Mouse (Mus musculus) Muller cell, postnatal 12 days (primary cell): ENCODE data around the gene Slc36a4.
A peak's percentile ranks its signal among the peaks of the same experiment; 100 is the strongest.

Experiments
- DNase-seq: peaks from one replicate; pipeline ENCODE4 v3.0.0-alpha.2; 2015; ENCODE audit errors: inconsistent ontology term

The Slc36a4 gene

DNA sequence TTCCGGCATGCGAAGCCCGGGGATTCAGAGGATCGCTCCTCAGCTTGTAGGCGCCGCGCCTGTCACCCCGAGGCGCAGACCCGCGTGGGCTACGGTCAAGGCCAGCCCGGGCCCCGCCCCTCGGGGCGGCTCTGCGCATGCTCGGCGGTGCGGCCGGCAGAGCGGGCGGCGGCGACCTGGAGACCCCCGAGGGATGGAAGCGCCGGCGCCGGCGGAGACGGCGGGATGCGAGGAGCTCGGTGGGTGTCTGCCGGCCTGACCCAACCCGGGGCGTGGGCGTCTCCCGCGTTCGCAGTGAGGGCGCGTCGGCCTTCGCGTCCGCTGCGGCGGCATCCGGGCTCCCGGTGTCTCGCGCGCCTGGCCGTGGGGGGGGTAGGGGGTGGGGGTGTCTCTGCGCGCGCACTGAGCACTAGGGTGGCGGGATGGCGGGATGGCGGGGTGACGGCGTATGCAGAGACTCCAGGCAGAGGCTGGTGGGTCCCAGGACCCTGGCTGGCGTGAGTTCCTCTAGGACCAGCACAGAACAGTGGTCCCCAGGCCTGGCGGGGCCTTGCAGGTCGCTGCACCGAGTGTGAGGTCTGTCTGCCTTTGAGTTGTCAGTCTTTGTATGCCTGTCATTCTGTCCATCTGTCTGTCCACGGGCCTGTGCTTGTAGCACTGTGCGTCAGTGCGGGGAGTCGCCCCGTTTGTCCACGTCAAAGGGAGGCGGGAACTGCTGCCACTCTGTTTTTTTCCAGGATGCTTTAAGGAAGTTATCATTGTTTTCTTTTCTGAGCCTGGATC lies at the start of gene Slc36a4:
Slc36a4 (plus strand) TSS at position 140 of the 783 bp plus-strand sequence.
- peak; percentile 82 for DNase-seq

DNA sequence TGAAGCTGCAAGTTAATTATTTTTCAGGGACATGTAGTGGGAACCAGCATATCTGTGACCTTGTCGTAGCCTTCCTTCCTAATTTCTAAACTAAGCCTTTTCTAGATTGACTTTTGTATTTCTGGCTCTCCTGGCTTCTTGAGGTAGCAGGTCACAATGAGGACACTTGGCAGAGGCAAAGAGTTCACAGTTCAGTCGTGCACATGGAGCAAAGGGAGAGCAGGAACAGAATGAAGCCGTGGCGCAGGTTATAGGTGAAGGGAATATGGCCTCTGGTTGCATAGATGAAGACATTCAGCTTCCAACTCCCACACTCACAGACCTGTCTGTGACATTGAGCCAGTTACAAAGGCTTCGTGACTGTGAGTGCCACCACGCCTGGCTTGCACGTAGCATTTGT lies 44.9 kb upstream of the Slc36a4 start:
- no peak for DNase-seq

DNA sequence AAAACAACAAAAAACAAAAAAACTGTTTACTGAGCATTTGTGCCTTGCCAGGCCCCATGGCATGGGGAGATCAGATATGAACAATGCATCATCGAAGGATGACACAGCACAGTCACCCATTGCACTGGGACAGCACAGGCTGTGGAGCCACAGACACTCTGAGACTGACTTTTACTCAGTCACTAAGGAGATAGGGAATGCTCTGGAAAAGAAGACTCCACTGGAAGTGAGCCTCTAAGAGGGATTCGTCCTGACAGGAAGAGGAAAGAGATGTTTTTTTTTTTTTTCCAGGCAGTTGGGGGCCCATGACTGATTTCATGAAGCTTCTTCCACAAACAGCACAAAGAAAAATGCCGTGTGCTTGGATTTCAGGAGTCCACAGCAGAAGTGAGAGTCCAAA lies 40.1 kb upstream of the Slc36a4 start:
- DNase-seq: no peak

- no peak for DNase-seq
Measured at GRCm38 (mm10) chr9:15670002-15670527, 39.5 kb upstream of the Slc36a4 start.

- DNase-seq: no peak
Measured at GRCm38 (mm10) chr9:15672251-15672650, 37.3 kb upstream of the Slc36a4 start.

DNA sequence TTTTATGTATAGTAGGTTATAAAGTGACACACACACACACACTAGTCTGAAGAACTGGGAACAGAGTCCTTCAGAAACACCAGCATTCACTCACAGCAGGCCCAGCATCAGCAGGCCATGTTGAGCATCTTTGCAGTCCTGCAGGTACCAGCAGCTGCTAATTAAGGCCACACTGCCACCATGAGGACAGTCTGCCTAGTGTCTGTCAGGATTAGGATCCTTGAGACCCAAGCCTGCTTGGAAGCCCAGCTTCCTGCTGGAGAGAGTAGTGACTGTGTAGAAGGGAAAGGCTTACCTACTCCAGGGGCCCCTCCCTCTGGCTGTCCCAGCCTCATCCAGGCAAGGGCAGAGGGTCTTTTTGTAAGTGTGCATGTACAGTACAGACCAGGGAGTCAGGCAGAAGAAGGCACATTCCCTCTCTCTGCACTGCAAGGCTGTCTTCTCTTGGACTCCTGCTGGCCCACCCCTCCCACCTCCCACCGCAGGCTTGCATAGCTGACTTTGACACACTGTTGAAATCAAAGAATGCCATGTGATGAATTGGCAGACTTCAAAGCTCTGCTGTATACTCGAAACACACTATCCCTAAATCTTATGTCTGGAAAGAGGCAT lies 27.6 kb upstream of the Slc36a4 start:
- DNase-seq: peak; percentile 29

- peak; percentile 42 for DNase-seq
Measured at GRCm38 (mm10) chr9:15685215-15685614, 24.3 kb upstream of the Slc36a4 start.

DNA sequence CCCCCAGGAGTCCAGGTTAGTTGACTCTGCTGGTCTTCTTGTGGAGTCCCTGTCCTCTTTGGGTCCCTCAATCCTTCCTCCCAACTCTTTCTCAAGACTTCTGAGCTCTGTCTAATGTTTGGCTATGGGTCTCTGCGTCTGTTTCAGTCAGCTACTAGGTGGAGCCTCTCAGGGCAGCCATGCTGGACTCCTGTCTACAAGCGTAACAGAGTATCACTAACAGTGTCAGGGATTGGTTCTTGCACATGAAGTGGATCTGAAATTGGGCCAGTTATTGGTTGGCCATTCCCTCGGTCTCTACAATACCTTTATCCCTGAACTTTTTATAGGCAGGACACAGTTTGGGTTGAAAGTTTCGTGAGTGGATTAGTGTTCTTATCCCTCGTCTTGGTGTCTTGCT lies 22.2 kb upstream of the Slc36a4 start:
- DNase-seq: no peak

GRCm38 (mm10) chr9:15693847-15694246 lies 15.7 kb upstream of the Slc36a4 start:
- DNase-seq: no peak

- peak; percentile 43 for DNase-seq
Measured at GRCm38 (mm10) chr9:15694989-15695388, 14.5 kb upstream of the Slc36a4 start.

GRCm38 (mm10) chr9:15705706-15706105 lies 3.8 kb upstream of the Slc36a4 start:
- no peak for DNase-seq

DNA sequence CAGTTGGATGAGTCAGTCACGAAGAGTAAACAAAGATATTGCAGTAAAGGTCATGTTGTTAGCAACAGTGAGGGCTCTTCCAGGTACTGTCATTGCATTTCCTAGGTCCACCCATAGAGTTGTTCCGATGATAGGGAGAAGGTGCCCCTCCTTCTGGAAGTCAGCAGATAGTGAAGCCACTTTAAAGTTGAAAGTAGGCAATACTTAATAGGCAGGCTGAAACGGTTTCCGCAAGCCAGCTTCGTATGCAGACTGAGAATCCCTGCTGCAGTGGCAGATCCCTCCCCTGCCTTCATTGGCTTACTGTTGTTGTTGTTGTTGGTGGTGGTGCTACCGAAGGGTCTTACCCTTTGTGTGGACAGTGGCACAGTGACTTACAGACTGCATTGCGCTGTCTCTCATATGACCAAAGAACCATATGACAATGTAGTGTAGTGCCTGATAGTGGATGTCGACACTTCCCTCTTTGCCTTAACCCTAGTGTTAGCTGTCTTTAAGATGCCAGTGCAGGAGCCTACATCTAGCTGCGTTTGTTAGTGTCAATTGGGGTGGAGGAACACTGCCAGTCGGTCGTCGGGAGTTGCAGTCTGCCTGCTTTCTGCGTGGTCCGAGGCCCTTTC lies 449 bp upstream of the Slc36a4 start:
- no peak for DNase-seq

GRCm38 (mm10) chr9:15710821-15711565 lies 1.5 kb downstream of the Slc36a4 start:
- no peak for DNase-seq

DNA sequence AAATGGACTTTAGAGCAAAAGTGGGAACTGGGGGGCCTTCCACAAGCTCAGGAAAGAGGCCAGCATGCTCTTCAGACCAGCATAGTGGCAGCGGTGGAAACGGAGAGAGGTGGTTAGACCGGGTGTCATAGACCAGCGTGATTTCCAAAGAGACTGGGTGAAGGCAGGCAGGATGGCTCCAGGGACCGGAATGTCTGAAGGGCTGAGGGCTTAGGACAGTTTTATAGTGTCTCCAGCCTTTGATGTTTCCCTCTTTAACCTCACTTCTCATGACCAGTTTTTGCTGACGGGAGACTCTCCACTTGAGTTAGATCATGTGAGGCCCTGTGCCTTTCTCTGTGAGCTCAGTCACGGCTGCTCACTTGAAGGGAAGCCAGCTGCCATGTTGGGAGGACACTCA lies 2.1 kb downstream of the Slc36a4 start:
- DNase-seq: no peak

GRCm38 (mm10) chr9:15714792-15715191 lies 5.3 kb downstream of the Slc36a4 start:
- no peak for DNase-seq

GRCm38 (mm10) chr9:15715193-15715989 lies 5.9 kb downstream of the Slc36a4 start:
- no peak for DNase-seq

GRCm38 (mm10) chr9:15717363-15717762 lies 7.8 kb downstream of the Slc36a4 start:
- DNase-seq: no peak

DNA sequence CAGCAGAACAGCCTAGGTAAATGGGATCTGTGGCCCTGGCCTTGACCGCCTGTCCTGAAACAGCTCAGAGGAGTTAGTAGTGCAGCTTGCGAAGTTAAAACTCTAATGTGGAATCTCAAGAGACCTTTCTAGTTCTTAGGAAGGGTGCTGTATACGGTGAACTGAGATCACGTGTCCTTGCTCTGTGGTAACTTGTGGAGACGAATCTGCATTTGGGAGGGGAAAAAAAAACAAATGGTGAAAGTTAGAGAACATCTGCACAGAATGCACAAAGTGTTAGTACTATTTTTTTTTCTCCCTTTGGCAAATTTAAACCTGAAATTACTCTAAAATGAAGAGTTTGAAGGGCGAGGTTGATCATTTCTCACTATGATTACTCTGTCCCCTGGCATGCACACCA lies 8.8 kb downstream of the Slc36a4 start:
- no peak for DNase-seq

GRCm38 (mm10) chr9:15719594-15719993 lies 10.1 kb downstream of the Slc36a4 start:
- no peak for DNase-seq

GRCm38 (mm10) chr9:15720556-15720955 lies 11.0 kb downstream of the Slc36a4 start:
- DNase-seq: no peak

GRCm38 (mm10) chr9:15721226-15721833 lies 11.8 kb downstream of the Slc36a4 start:
- DNase-seq: no peak
